In the genomic region with DNA sequence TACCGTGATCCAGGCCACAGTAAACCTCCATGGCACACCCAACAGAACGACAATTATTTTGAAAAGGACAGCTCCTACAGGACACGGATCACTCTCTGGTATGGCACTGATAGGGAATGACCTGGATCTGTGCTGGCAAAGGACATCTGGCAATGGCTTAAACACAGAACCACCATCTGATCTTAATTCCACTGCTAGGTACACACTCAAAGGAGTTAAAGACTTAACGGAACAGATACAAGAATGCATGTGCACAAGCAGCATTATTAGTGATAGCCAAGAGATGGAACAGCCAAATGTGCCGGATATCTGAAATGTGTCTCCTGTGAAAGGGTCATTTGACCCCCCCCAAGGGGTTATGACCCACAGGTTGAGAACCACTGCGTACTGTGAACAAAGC, we compare ENCODE assay signal across 16 mouse cellular contexts.
"Had no signal": no experiment of that assay in that cellular context is flagged by ENCODE, and none has a peak within 500 bp of the region (broad histone marks: within the 10 kb centered on the region; RNA-seq: fewer than 3 reads in every experiment).

No protein-coding gene starts in this region.

- H3K4me1 ChIP-seq: neural tube, embryonic 13.5 days; neural tube, embryonic 15.5 days; stomach, embryonic 15.5 days had no signal

- DNase-seq: retina, postnatal 1 day; right cerebral cortex, adult 18-20 months; right cerebral cortex, postnatal 14 days; right cerebral cortex, postnatal 25 days; right cerebral cortex, postnatal 4 days; spleen, adult 18-20 months; thymus, adult 18-20 months; thymus, adult 2 months; thymus, postnatal 14 days; thymus, postnatal 25 days; thymus, postnatal 36 days; thymus, postnatal 4 days had no signal

- H3K9ac ChIP-seq: neural tube, embryonic 13.5 days; neural tube, embryonic 15.5 days; stomach, embryonic 15.5 days had no signal

- H3K36me3 ChIP-seq: neural tube, embryonic 13.5 days; neural tube, embryonic 15.5 days; stomach, embryonic 15.5 days had no signal

- H3K27me3 ChIP-seq: neural tube, embryonic 13.5 days; neural tube, embryonic 15.5 days; stomach, embryonic 15.5 days had no signal

- H3K4me2 ChIP-seq: neural tube, embryonic 13.5 days; neural tube, embryonic 15.5 days; stomach, embryonic 15.5 days had no signal

- H3K9me3 ChIP-seq: neural tube, embryonic 13.5 days; neural tube, embryonic 15.5 days; stomach, embryonic 15.5 days had no signal

- H3K4me3 ChIP-seq: neural tube, embryonic 13.5 days; neural tube, embryonic 15.5 days; stomach, embryonic 15.5 days had no signal

- H3K27ac ChIP-seq: neural tube, embryonic 13.5 days; neural tube, embryonic 15.5 days; stomach, embryonic 15.5 days; stomach, postnatal 0 days had no signal
